Mouse (Mus musculus) spleen, postnatal 4 days (tissue): ENCODE measurements around the gene Riok1.
A peak's percentile ranks its signal among the peaks of the same experiment; 100 is the strongest.

Experiments used
- DNase-seq, 2 experiments: peaks; one replicate each; pipeline ENCODE4 v3.0.0; 2022; ENCODE audit warnings: low spot score in 2 of 2

Gene Riok1

DNA sequence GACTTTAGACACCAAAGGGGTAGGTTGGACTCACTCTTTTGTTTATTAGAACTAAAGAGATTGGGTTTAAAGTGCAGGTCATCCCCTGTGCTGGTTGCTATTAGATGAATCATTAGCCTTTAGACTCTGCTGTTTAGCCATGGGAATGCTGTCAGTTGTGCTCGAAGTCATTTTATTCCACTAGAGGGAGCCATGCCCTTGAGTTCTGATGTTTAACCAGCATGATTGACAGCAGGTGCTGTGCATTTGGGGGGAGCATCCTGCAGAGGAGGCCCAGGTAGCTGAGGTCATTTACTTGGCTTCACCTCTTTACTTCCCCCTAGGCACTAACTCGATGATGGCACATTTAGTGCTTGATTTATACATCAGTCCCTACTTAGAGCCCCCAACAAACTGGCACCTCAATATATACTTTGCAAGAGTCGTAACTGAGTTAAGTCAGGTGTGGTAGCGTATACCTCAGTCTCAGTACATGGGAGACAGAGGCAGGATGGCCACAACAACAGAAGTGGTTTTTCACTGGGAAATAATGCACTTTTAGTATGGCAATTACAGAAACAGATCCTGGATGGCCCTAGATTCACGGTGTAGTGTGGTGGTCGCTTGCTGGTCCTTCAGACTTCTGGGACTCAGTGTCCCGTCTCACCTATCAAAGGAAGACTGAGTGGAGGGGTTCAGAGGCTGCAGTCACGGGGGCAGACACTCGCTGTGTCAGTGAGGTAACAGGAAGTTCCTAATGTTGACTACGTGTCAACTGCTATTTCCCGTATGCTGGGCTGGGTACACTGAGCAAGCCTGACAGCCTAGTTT, 28.3 kb downstream of the Riok1 start:
- peak in 1 of 2 experiments; percentile 23 for DNase-seq

DNA sequence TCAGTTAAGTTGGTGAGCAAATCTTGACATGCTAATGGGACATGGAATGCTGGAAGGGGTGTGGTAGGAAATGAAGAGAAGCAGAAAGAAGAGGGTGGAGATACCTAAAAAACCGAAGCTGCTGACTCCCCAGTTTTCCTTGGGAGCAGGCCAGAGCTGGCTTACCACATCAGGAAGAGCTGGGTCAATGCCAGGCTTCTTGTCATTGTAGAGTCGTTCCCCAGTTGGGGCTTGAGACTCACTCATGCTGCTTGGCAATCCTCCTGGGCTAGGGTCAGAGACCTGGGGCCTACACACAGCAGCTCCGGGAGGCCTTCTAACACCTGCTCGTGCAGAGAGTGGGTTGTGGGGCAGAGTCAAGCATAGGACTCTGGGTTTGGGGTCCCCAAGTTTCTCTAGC, 34.1 kb downstream of the Riok1 start:
- no peak for DNase-seq

DNA sequence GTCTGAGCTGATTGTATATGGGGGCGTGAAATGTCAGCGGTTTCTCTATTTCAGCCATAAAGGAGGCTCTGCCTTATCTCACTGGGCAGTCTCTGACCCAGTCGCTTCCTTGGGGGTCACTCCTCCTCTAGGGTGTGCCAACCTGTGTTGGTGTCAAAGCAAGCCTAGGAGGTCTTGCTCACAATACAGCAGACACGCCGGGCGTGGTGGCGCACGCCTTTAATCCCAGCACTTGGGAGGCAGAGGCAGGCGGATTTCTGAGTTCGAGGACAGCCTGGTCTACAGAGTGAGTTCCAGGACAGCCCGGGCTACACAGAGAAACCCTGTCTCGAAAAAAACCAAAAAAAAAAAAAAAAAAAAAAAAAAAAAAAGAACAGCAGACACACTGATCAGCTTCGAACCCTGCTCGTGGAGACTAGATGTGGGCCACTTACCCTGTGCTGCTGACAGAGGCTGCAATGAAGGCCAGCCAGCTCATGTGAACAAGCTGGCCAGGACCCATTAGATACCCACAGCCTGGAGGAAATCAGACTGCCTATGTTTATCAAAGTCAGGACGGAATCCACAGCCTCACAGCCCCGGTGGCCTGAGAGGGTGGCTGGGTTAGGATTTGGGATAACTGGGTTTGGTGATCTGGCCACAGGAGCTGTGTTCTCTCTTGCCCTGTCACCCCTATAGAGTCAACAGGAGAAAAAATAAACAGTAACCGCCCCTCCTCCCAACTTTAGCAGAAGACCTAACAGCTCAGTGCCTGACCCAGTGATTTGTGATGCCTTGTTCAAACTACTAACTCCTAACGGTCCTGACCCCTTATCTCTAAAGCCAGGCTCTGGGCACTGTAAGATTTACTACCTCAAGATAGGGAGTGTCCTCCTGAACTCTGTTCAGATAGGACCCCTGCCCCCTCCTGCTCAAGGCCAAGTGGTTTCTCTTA, 36.8 kb downstream of the Riok1 start:
- peak in 1 of 2 experiments; percentile 66 for DNase-seq

DNA sequence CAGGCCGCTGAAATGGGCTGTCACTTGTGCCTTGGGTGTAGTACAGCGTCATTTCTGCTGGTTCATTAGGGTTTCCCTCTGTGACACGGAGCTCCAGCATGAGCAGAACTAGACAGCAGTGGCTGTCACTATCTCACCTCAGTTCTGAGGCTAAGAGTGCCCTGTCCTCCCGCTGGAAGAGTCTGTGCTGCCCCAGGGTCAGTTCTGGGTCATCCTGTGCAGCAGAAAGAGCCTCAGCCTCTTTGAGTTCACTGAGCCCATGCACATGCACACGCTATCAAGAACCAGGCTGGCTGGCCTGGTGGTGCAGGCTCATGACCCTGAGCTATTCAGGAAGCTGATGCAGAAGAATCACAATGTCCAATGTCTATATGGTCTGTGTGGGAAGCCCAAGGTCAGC, 37.6 kb downstream of the Riok1 start:
- no peak for DNase-seq

DNA sequence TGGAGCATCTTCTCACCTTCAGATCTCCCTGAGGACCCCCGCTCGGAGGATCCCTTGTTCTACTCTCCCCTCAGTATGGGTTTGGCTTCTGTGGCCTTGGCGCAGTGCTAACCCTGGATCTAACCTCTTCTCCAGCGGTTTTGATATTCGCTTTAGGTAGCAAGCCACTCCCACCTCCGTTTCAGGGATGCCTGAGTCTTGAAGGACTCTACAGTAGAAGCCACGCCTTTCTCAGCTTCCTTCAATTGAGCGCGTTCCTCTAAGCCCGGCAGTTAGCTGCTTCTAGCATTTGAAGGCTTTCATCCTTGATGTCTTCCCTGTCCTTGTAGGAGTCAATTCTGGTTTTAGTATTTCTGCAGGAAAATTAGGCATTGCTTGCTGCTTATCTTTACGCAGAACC, 40.3 kb downstream of the Riok1 start:
- no peak for DNase-seq

DNA sequence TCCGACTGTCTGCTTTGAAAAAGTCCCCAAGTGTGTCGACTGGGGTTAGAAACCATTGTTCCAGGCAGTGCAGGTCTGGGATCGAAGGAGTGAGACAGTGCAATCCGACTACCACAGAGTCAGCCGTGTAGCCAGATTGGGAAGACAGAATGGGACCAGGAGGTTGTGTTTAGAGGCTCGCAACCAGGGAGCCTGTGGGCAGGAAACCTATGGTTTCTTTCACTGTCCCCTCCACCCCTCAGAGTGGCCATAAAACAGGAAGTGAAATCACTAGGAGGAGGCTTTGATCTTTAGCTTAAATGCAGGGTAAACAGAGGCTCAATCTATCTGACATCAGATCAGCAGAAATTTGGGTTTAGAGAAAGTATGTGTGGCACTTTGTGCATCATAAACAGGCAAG, 42.0 kb downstream of the Riok1 start:
- no peak for DNase-seq

DNA sequence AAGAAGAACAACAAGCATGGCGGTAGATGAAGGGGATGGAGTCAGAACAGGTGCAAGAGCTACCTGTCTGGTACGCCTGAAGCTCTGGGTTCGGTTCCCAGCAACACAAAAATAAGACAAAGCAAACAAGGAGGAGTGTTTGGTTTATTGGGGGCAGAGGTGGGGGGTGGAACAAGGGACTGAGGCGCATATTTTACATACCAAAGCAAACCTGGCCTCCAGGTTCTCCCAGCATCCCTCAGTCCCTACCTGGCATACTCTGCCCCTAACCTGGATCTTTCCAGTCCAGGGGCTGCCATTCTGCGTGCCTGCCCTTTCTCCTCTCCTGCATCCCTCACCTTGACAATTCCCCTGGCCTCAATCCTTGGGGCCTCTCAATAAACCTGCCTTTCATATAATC, 42.6 kb downstream of the Riok1 start:
- DNase-seq, result no peak

DNA sequence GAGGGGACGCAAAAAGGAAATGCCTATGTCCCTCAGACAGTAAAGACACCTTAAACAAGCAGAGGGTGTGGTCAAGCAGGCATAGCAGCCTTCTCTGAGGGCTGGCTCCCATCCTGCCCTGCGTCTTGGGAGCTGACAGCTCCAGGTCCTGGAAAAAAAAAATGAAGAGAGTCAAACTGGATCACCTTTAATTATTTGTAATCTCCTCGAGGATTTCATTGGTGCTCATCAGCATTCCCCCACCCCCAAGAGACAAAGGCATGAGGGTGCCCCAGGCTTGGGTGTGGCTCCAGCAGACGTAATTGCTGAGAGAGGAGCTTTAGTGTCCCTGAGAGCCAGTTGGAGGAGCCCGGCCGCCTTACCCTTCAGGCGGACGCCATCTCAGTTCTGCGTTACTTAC, 43.2 kb downstream of the Riok1 start:
- DNase-seq, result no peak

DNA sequence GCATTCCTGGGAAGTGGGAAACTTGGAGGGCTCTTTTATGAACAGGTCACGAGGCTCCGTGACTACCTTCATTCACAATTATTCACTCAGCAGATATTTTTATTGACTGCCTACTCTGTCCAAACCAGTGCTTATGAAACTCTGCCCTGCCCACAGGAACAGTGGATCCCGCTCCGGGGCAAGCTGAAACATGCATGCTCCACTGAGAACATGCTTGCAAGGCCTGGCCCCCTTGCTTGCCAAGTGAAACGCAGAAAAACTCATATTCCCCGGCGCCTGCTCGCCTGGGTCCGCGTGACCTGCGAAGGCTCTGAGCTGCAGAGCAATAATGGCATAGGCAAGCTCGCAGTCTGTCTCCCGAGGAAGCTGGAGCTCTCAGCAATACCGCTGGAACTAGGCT, 43.9 kb downstream of the Riok1 start:
- no peak for DNase-seq

DNA sequence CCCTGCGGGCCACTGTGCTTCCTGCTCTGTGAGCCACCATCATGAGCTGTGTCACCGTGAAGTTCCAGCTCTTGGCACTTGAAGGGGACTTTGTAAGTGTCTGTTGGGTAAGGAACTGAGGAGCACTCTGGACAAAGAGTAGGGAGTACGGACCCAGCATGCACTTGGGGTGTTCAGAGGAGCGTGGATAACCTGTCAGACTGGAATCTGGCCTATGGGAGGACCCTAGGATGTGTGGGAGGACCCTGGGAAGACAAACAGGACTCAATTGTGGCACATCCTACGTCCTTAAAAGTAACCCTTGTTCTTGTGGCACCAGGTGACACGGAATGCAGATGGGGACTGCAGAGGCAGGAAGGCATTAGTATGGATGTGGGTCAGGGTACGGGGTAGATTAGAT, 44.4 kb downstream of the Riok1 start:
- DNase-seq, result no peak

DNA sequence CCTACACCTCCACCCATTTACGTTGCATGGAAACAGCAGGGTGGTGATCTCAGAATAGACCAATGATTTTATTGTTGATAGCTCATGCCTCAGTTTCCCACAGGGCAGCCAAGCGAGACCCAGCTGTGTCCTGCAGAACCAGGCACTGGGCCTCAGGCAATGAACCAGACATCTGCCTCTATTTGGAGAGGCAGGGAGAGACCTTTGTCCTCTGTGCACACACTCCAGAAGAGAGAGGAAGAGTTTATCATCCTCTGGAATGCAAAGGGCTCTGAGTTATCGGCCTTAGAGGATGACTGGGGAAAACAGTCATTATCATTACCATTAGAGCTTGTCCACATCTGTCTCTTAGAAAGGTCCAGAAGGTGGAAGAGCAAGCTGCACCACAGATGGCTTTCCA, 49.9 kb downstream of the Riok1 start:
- no peak for DNase-seq

DNA sequence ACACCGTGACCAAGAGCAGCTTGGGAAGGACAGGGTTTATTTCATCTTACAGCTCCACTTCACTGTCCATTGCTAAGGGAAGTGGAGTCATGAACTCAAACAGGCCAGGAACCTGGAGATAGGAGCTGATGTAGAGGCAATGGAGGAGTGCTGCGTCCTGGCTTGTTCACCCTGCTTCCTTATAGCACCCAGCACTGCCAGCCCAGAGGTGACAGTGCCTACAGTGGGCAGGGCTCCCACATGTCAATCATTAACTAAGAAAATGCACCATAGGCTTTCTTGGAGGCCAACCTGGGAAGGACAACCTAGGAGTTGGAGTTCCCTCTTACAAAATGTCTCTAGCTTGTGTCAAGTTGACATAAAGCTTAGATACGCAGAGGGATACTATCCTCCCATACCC, 51.2 kb downstream of the Riok1 start:
- DNase-seq, result no peak

DNA sequence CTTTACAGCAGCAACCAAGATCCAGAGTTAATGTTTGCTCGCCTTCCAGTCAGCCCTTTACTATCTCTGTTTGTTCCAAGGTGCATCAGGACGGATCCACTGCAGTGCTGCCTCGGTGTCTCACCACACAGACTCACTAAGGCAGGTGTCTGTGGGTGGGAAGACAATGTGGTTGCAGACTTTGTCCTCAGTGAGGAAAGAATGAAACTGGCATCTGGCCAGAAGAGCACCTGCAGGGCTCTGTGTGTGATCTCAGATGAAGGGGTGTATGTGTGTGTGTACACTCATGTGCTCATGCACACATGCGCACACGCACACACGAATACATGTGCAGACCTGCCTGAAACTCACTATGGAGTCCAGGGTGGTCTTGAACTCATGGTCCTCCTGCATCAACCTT, 52.7 kb downstream of the Riok1 start:
- DNase-seq, result no peak

DNA sequence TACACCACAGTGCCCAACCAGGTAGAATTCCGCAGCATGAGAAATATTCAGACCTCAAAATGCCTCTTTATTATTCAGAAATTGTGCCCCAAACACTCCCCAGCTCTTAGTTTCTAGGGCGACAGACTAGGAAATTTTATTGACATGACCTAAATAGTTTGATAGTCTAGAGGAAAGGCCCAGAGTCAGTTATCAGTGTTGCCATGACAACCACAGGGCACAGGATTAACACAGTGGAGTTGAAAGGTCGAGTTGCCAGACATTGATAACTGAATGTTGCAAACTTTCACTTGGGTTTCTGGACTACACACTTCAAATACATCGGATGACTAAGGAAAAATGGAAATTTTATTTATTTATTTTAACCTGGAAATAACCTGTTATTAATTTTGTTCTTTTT, 53.1 kb downstream of the Riok1 start:
- DNase-seq, result no peak

DNA sequence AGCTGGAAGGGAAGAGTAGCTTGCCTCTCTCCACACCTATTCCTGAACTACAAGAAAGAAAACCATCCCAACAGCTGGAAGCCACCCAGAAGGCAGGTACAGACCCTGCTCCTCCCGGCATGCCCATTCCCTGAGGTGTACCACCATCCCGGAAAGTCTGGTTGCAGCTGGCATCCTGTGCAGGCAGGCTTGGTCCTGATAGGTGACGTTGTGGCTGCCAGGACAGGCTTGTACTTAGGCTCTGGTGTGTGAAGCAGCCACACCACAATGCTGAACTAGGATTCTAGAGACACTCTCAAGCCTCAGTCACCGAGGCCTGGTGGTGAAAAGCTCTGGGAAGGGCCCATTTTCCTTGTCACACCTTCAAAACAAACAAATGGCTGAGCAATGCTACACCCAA, 59.4 kb downstream of the Riok1 start:
- no peak for DNase-seq

DNA sequence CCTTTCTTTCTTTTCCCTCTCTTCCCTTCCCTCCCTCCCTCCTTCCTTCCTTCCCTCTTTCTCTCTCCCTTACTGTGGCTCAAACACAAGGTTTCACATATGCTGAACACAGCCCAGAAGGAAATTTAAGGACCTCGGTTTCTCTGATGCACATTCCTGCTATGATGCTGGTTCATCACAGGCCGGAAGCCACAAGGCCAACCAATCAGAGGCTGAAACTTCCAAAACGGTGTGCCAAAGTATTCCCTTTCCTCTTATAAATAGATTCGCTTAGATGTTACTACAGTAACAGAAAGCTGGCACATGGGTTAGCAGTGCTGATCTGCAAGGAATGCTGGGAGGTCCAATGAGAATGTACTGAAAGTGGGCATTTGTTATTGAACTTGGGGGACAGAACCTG, 66.6 kb downstream of the Riok1 start:
- DNase-seq, result no peak

DNA sequence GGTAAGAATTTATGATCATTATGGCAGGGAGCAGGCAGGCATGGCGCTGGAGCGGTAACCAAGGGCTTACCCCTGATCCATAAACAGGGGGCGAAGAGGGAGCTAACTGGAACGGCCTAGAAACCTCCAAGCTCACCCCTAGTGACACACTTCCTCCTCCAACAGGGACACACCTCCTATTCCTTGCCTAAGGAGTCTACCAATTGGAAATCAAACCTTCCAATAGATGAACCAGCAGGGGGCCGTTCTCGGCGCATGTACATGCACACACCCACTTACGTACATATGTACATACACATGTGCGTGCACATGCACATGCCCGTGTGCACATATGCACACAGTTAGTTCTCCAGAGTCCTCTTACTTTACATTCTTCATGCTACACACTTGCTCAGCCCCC, 67.7 kb downstream of the Riok1 start:
- DNase-seq, result peak in 1 of 2 experiments; percentile 47

DNA sequence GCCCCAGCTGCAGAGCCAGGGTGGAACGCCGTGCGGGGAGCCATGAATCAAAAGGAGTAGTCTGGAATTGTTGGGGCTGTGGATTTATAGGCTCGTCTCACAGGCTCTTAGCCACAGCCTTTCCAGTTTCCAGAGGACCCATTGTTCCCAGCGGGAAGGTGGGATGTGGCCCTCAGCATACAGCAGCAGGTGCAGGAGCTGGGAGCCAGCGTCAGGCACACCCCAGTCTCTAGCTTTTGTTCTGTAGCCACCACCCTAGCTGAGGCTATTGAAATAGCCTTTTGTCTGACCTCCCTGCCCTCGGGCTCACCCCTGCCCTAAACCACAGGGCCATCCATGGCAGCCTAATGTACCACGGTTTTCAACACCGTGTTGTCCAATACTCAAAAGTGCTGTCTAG, 72.3 kb downstream of the Riok1 start:
- DNase-seq, result no peak
